Mouse (Mus musculus): ENCODE data around the gene Tmem30a. TPM values are rescaled to one million over a fixed set of nuclear protein-coding genes. Genes with fewer than 3 reads are reported as not detected.

Tmem30a gene
- polyA plus RNA-seq, 1 experiment from 2014 or later, result 80.0 TPM

- WGBS, result 83% methylated on average over 11 of the region's 11 CpGs
- Histone ChIP-seq H3K27me3 (replicated peaks) (no peaks in the 10 kb centered on the region), H3K4me1 (no peaks in the 10 kb centered on the region), H3K4me2 (no peak overlapping the region), H3K27ac (replicated peaks) (no peak overlapping the region), H3K9me3 (no peaks in the 10 kb centered on the region), H3K4me3 (no peak overlapping the region), H3K36me3 (peaks cover 73% of the 10 kb centered on the region), H3K9ac (no peak overlapping the region)
- ATAC-seq (ENCODE audit: extremely low read depth, insufficient number of reproducible peaks, low FRiP score, low TSS enrichment), result no peak
These were observed 22.7 kb upstream of the Tmem30a start for GRCm38 (mm10) chr9:79816013-79816412.

GRCm38 (mm10) chr9:79814592-79814991 lies 21.3 kb upstream of the Tmem30a start:
- Histone ChIP-seq H3K4me1 (no peaks in the 10 kb centered on the region), H3K27me3 (replicated peaks) (no peaks in the 10 kb centered on the region), H3K27ac (replicated peaks) (no peak overlapping the region), H3K4me3 (no peak overlapping the region), H3K9me3 (no peaks in the 10 kb centered on the region), H3K9ac (no peak overlapping the region), H3K36me3 (peaks cover 63% of the 10 kb centered on the region), H3K4me2 (no peak overlapping the region)
- no peak for ATAC-seq (ENCODE audit: extremely low read depth, insufficient number of reproducible peaks, low FRiP score, low TSS enrichment)
- WGBS, result 86% methylated on average over 4 of the region's 4 CpGs

GRCm38 (mm10) chr9:79810969-79811902 lies 17.9 kb upstream of the Tmem30a start:
- WGBS, result 73% methylated on average over 10 of the region's 11 CpGs
- no peak overlapping the region for H3K4me3 ChIP-seq
- no peak overlapping the region for H3K27ac ChIP-seq (replicated peaks)

GRCm38 (mm10) chr9:79810534-79810933 lies 17.2 kb upstream of the Tmem30a start:
- WGBS, result 70% methylated on average over 3 of the region's 3 CpGs
- no peak overlapping the region for H3K27ac ChIP-seq (replicated peaks)
- H3K9me3 ChIP-seq, result no peaks in the 10 kb centered on the region
- no peak overlapping the region for H3K4me3 ChIP-seq
- peaks cover 7% of the 10 kb centered on the region for H3K4me1 ChIP-seq
- no peaks in the 10 kb centered on the region for H3K27me3 ChIP-seq (replicated peaks)
- H3K9ac ChIP-seq, result no peak overlapping the region
- H3K4me2 ChIP-seq, result no peak overlapping the region
- ATAC-seq (ENCODE audit: extremely low read depth, insufficient number of reproducible peaks, low FRiP score, low TSS enrichment), result no peak
- H3K36me3 ChIP-seq, result peaks cover 24% of the 10 kb centered on the region

More at GRCm38 (mm10) chr9:79810969-79811902, 17.9 kb upstream of the Tmem30a start:
- peaks cover 31% of the 10 kb centered on the region for H3K36me3 ChIP-seq
- H3K4me2 ChIP-seq, result no peak overlapping the region
- ATAC-seq (ENCODE audit: extremely low read depth, insufficient number of reproducible peaks, low FRiP score, low TSS enrichment), result no peak
- H3K4me1 ChIP-seq, result peaks cover 7% of the 10 kb centered on the region
- no peak overlapping the region for H3K9ac ChIP-seq
- H3K27me3 ChIP-seq (replicated peaks), result no peaks in the 10 kb centered on the region
- H3K9me3 ChIP-seq, result no peaks in the 10 kb centered on the region

- Histone ChIP-seq H3K4me3 (no peak overlapping the region), H3K4me1 (peaks cover 7% of the 10 kb centered on the region), H3K9ac (no peak overlapping the region), H3K9me3 (no peaks in the 10 kb centered on the region), H3K36me3 (peaks cover 18% of the 10 kb centered on the region), H3K27me3 (replicated peaks) (no peaks in the 10 kb centered on the region), H3K27ac (replicated peaks) (no peak overlapping the region), H3K4me2 (no peak overlapping the region)
- WGBS, result 61% methylated on average over 6 of the region's 6 CpGs
- ATAC-seq (ENCODE audit: extremely low read depth, insufficient number of reproducible peaks, low FRiP score, low TSS enrichment), result no peak
These were observed 16.1 kb upstream of the Tmem30a start for GRCm38 (mm10) chr9:79809411-79809810.

- H3K9ac ChIP-seq, result no peak overlapping the region
- no peaks in the 10 kb centered on the region for H3K27me3 ChIP-seq (replicated peaks)
- no peaks in the 10 kb centered on the region for H3K9me3 ChIP-seq
- ATAC-seq (ENCODE audit: extremely low read depth, insufficient number of reproducible peaks, low FRiP score, low TSS enrichment), result no peak
- H3K4me2 ChIP-seq, result no peak overlapping the region
- no peak overlapping the region for H3K27ac ChIP-seq (replicated peaks)
- peaks cover 3% of the 10 kb centered on the region; the same call in 1 of the 2 replicates for H3K36me3 ChIP-seq
- H3K4me3 ChIP-seq, result no peak overlapping the region
- 31% methylated on average over 4 of the region's 4 CpGs for WGBS
- H3K4me1 ChIP-seq, result peaks cover 7% of the 10 kb centered on the region
These were observed 13.9 kb upstream of the Tmem30a start for GRCm38 (mm10) chr9:79807178-79807577.

- WGBS, result 45% methylated on average over 12 of the region's 12 CpGs
- Histone ChIP-seq H3K27me3 (replicated peaks) (no peaks in the 10 kb centered on the region), H3K9ac (no peak overlapping the region), H3K36me3 (peaks cover 3% of the 10 kb centered on the region; the same call in 1 of the 2 replicates), H3K9me3 (no peaks in the 10 kb centered on the region), H3K27ac (replicated peaks) (no peak overlapping the region), H3K4me1 (peaks cover 7% of the 10 kb centered on the region), H3K4me2 (no peak overlapping the region), H3K4me3 (no peak overlapping the region)
- ATAC-seq (ENCODE audit: extremely low read depth, insufficient number of reproducible peaks, low FRiP score, low TSS enrichment), result no peak
These were observed 13.2 kb upstream of the Tmem30a start for GRCm38 (mm10) chr9:79806317-79807075.

GRCm38 (mm10) chr9:79805426-79805825 lies 12.1 kb upstream of the Tmem30a start:
- ATAC-seq (ENCODE audit: extremely low read depth, insufficient number of reproducible peaks, low FRiP score, low TSS enrichment), result no peak
- peaks cover 3% of the 10 kb centered on the region; the same call in 1 of the 2 replicates for H3K36me3 ChIP-seq
- no peak overlapping the region for H3K27ac ChIP-seq (replicated peaks)
- no peak overlapping the region for H3K4me2 ChIP-seq
- 86% methylated on average over 10 of the region's 10 CpGs for WGBS
- no peaks in the 10 kb centered on the region for H3K9me3 ChIP-seq
- H3K27me3 ChIP-seq (replicated peaks), result no peaks in the 10 kb centered on the region
- no peak overlapping the region for H3K4me3 ChIP-seq
- H3K9ac ChIP-seq, result no peak overlapping the region
- H3K4me1 ChIP-seq, result peaks cover 7% of the 10 kb centered on the region

- Histone ChIP-seq H3K4me3 (no peak overlapping the region), H3K27me3 (replicated peaks) (no peaks in the 10 kb centered on the region), H3K9me3 (no peaks in the 10 kb centered on the region), H3K27ac (replicated peaks) (no peak overlapping the region), H3K4me1 (peaks cover 10% of the 10 kb centered on the region), H3K36me3 (no peaks in the 10 kb centered on the region), H3K4me2 (no peak overlapping the region), H3K9ac (no peak overlapping the region)
- ATAC-seq (ENCODE audit: extremely low read depth, insufficient number of reproducible peaks, low FRiP score, low TSS enrichment), result no peak
- WGBS, result 65% methylated on average over 7 of the region's 7 CpGs
These were observed 3.3 kb upstream of the Tmem30a start for GRCm38 (mm10) chr9:79796461-79797135.

GRCm38 (mm10) chr9:79795076-79795475 lies 1.8 kb upstream of the Tmem30a start:
- Histone ChIP-seq H3K9me3 (no peaks in the 10 kb centered on the region), H3K4me1 (peaks cover 20% of the 10 kb centered on the region), H3K9ac (no peak overlapping the region), H3K4me2 (no peak overlapping the region), H3K27me3 (replicated peaks) (no peaks in the 10 kb centered on the region), H3K36me3 (no peaks in the 10 kb centered on the region), H3K27ac (replicated peaks) (no peak overlapping the region), H3K4me3 (no peak overlapping the region)
- no peak for ATAC-seq (ENCODE audit: extremely low read depth, insufficient number of reproducible peaks, low FRiP score, low TSS enrichment)
- WGBS, result 73% methylated on average over 1 of the region's 1 CpGs

GRCm38 (mm10) chr9:79785794-79786085 lies 7.6 kb downstream of the Tmem30a start:
- 72% methylated on average over 2 of the region's 2 CpGs for WGBS
- Histone ChIP-seq H3K27me3 (replicated peaks) (no peaks in the 10 kb centered on the region), H3K4me2 (no peak overlapping the region), H3K4me1 (peaks cover 21% of the 10 kb centered on the region), H3K27ac (replicated peaks) (no peak overlapping the region), H3K36me3 (peaks cover 2% of the 10 kb centered on the region; the same call in 1 of the 2 replicates), H3K9me3 (no peaks in the 10 kb centered on the region), H3K9ac (no peak overlapping the region), H3K4me3 (no peak overlapping the region)
- no peak for ATAC-seq (ENCODE audit: extremely low read depth, insufficient number of reproducible peaks, low FRiP score, low TSS enrichment)
